Mouse (Mus musculus): ENCODE results near the gene Cdk5rap2.

DNA sequence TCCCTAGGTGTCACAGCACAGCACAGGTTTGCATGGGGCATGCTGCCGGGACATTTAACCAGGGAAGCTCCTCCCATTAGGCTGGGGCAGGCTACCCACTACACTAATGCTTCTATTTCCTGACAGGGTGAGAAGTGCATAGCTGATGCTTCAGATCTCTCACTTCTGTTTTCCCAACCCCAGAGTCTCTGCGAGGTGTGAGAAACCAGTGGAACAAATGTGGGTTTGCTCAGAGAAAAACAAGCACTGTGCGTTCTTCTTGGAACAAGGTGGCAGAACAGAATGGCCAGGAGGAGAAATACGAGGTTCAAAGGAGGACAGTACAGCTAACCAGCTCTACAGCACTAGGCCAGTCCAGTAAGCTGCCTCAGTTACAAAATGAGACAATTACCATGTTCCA lies 106.4 kb downstream of the Cdk5rap2 start:
- no peak for TF ChIP-seq ZNF384 (IDR thresholded peaks at IDR 0.05; ENCODE audit: low read depth, low read length)
- no peak for TF ChIP-seq CHD2 (IDR thresholded peaks at IDR 0.05; ENCODE audit: low read depth, low read length)
- TF ChIP-seq ZC3H11A (IDR thresholded peaks at IDR 0.05; ENCODE audit: borderline replicate concordance, low read depth, low read length), result no peak
